Mouse (Mus musculus) heart, postnatal 0 days (tissue): ENCODE results near the gene Hoxc8.

Experiments used
- CTCF ChIP-seq: IDR thresholded peaks from 2 replicates; pipeline ENCODE4 v1.5.1; 2016; ENCODE audit warnings: antibody characterized with exemption, control low read depth, low read depth
- EP300 ChIP-seq: IDR thresholded peaks from 2 replicates; pipeline ENCODE4 v1.6.1; 2016; ENCODE audit warnings: antibody characterized with exemption, low read depth

GRCm38 (mm10) chr15:102963259-102963658 is 27.1 kb upstream of the Hoxc8 start:
- TF ChIP-seq CTCF (no peak), EP300 (no peak)
